ENCODE assay signal across 30 mouse cellular contexts in the genomic region with DNA sequence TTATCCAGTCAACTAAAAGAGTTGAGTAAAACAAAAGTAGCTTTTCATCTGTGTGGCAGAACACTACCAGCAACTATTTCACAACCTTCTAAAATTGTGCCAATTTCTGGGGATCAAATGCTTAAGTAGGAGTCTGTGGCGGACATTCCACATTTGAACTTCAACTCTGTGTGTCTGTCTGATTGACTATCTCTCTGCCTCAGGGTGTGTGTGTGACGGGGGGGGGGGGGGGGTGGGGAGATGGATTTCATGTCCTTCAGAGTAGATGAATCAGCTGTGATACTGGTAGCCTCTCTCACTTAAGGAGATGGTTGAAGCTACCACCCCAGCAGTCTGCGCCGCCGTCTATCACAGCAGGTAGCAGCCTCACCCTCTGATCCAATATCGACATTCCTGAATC. TPM values are rescaled to one million over a fixed set of nuclear protein-coding genes. Genes with fewer than 3 reads are reported as not detected.
A peak's percentile ranks its signal among the peaks of the same experiment; 100 is the strongest.
DNase-seq lines count a peak whose midpoint lies in the region; ATAC-seq lines count a peak whose summit lies in the region.
"Had no signal": no experiment of that assay in that cellular context is flagged by ENCODE, and none has a peak within 500 bp of the region (broad histone marks: within the 10 kb centered on the region; RNA-seq: fewer than 3 reads in every experiment).

No protein-coding gene starts in this region.

- no peak overlapping the region for H3K4me2 ChIP-seq in liver, embryonic 11.5 days
- no peak overlapping the region for H3K4me2 ChIP-seq in liver, embryonic 12.5 days
- H3K4me2 ChIP-seq: embryonic facial prominence, embryonic 13.5 days; embryonic facial prominence, embryonic 15.5 days; forebrain, embryonic 12.5 days had no signal

- H3K27ac ChIP-seq in liver, embryonic 11.5 days (ENCODE audit: low read depth, low read length): no peak overlapping the region
- no peak overlapping the region for H3K27ac ChIP-seq in liver, embryonic 12.5 days
- H3K27ac ChIP-seq: embryonic facial prominence, embryonic 13.5 days; embryonic facial prominence, embryonic 15.5 days; forebrain, embryonic 10.5 days; forebrain, embryonic 12.5 days had no signal

- no peak overlapping the region for H3K4me3 ChIP-seq in liver, embryonic 11.5 days (ENCODE audit: low read depth, low read length)
- H3K4me3 ChIP-seq in liver, embryonic 12.5 days: no peak overlapping the region
- H3K4me3 ChIP-seq: embryonic facial prominence, embryonic 13.5 days; embryonic facial prominence, embryonic 15.5 days; erythroblast, embryonic 14.5 days; forebrain, embryonic 10.5 days; forebrain, embryonic 12.5 days had no signal

- 85% methylated on average over 6 of the region's 6 CpGs for WGBS in liver, embryonic 11.5 days
- 67% methylated on average over 6 of the region's 6 CpGs for WGBS in liver, embryonic 12.5 days (ENCODE audit: insufficient replicate concordance)

- H3K9me3 ChIP-seq in liver, embryonic 11.5 days (ENCODE audit: control insufficient read depth, low read length): no peaks in the 10 kb centered on the region
- H3K9me3 ChIP-seq in liver, embryonic 12.5 days (replicated peaks): no peaks in the 10 kb centered on the region
- H3K9me3 ChIP-seq: embryonic facial prominence, embryonic 13.5 days; embryonic facial prominence, embryonic 15.5 days; forebrain, embryonic 10.5 days; forebrain, embryonic 12.5 days; G1E had no signal

- DNase-seq in heart, adult 11 months: peak; percentile 52
- DNase-seq in heart, postnatal 36 days: no peak
- DNase-seq in liver, embryonic 11.5 days (ENCODE audit: low spot score): no peak
- no peak for DNase-seq in liver
- DNase-seq in cerebellum, postnatal 10 days: no peak
- no peak for DNase-seq in heart, postnatal 10 days
- DNase-seq: adrenal gland, adult 8-10 months; adrenal gland, postnatal 14 days; adrenal gland, postnatal 36 days; B cell, adult 2 months; cerebellum, adult 11-12 months; cerebellum, adult 2 months; cerebellum, adult 9-10 months; cerebellum, postnatal 14 days; cerebellum, postnatal 36 days; embryo, embryonic 11 days had no signal

- ATAC-seq in liver, embryonic 11.5 days (replicated peaks; ENCODE audit: low FRiP score): peak; percentile 31; the same call in 1 of the 2 replicates
- peak; percentile 64 for ATAC-seq in liver, embryonic 12.5 days
- ATAC-seq: activated CD4-positive, CD25-positive, alpha-beta regulatory T cell, adult 4 months; CD4-positive, CD25-positive, alpha-beta regulatory T cell, adult 4 months; forebrain, embryonic 14.5 days; Patski had no signal

- H3K9ac ChIP-seq in liver, embryonic 11.5 days (ENCODE audit: low read depth, low read length): no peak overlapping the region
- H3K9ac ChIP-seq in liver, embryonic 12.5 days: no peak overlapping the region
- H3K9ac ChIP-seq: embryonic facial prominence, embryonic 13.5 days; embryonic facial prominence, embryonic 15.5 days; forebrain, embryonic 12.5 days had no signal

- no peaks in the 10 kb centered on the region for H3K36me3 ChIP-seq in liver, embryonic 11.5 days (ENCODE audit: control insufficient read depth, insufficient read depth, low read length)
- no peaks in the 10 kb centered on the region for H3K36me3 ChIP-seq in liver, embryonic 12.5 days
- H3K36me3 ChIP-seq: embryonic facial prominence, embryonic 13.5 days; embryonic facial prominence, embryonic 15.5 days; forebrain, embryonic 10.5 days; forebrain, embryonic 12.5 days; G1E had no signal

- no peaks in the 10 kb centered on the region for H3K4me1 ChIP-seq in liver, embryonic 11.5 days (replicated peaks; ENCODE audit: control insufficient read depth, insufficient read depth, low read length)
- H3K4me1 ChIP-seq in liver, embryonic 12.5 days: peaks cover 18% of the 10 kb centered on the region; the same call in 1 of the 2 replicates
- H3K4me1 ChIP-seq: embryonic facial prominence, embryonic 13.5 days; embryonic facial prominence, embryonic 15.5 days; forebrain, embryonic 10.5 days; forebrain, embryonic 12.5 days had no signal

- intact Hi-C loops in heart, postnatal 36 days (cut with DNase I): no loop called here
- intact Hi-C loops in heart, postnatal 10 days (cut with DNase I): no loop called here

- H3K27me3 ChIP-seq in liver, embryonic 11.5 days (replicated peaks; ENCODE audit: control insufficient read depth, insufficient read depth, low read length): no peaks in the 10 kb centered on the region
- no peaks in the 10 kb centered on the region for H3K27me3 ChIP-seq in liver, embryonic 12.5 days (replicated peaks)
- H3K27me3 ChIP-seq: CH12.LX; embryonic facial prominence, embryonic 13.5 days; embryonic facial prominence, embryonic 15.5 days; forebrain, embryonic 12.5 days; Patski had no signal

RNA-seq across cellular contexts. Expression of a gene that starts 54.8 kb away (rescaled TPM):
- total RNA-seq in heart, postnatal 36 days (2021): 1 to 10 TPM; 1.9 to 2.1 TPM
- polyA plus RNA-seq in liver, embryonic 11.5 days (2014; fragmentation: Nextera tagmentation; extraction: Ambion mirVana): not detected in 2 replicates
- polyA plus RNA-seq in liver, embryonic 12.5 days (2016; fragmentation: Nextera tagmentation; extraction: Ambion mirVana): not detected in 2 replicates
- total RNA-seq in heart, postnatal 10 days (2021): 1 to 10 TPM; 5.6 to 7.4 TPM
- total RNA-seq: common myeloid progenitor, adult 5-6 weeks had no signal
- polyA plus RNA-seq: activated CD4-positive, CD25-positive, alpha-beta regulatory T cell, adult 4 months; CD4-positive, CD25-positive, alpha-beta regulatory T cell, adult 4 months; embryonic facial prominence, embryonic 11.5 days; embryonic facial prominence, embryonic 13.5 days; erythroblast, embryonic 14.5 days; forebrain, embryonic 10.5 days; forebrain, embryonic 12.5 days; forebrain, embryonic 14.5 days; G1E had no signal
